Mouse (Mus musculus) embryonic fibroblast, embryonic 13.5 days (primary cell): ENCODE data around the gene Tarm1.

Experiments used
- CTCF ChIP-seq: IDR thresholded peaks from 2 replicates; pipeline ENCODE4 v1.5.1; 2011; ENCODE audit warnings: mild to moderate bottlenecking, control low read depth, low read length, moderate library complexity, borderline replicate concordance; ENCODE audit not compliant: insufficient read depth
- POLR2A ChIP-seq: IDR thresholded peaks from 2 replicates; pipeline ENCODE4 v1.6.1; 2011; ENCODE audit warnings: low read depth, mild to moderate bottlenecking, control low read depth, low read length, moderate library complexity

DNA sequence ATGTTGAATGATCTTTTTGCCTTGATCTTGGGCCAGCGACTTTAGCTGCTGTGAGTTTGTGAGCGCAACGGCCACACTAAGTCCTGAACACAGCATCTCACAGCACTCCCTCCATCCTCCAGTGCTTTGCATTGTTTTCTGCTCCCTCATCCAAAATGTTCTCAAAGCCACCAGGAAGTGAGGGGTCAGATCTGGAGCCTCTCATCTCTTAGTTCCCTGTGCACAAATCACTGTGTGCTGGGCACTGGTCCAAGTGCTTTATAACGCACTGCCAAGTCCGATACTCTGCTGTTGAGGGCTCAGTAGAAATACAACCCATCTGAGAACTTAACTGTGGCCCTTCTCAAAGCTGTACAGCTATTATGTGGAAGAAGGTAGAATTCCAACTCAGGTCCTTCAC is 64.5 kb downstream of the Tarm1 start:
- TF ChIP-seq CTCF (no peak), POLR2A (no peak)
